Mouse (Mus musculus): ENCODE measurements around the gene Tec. TPM values are rescaled to one million over a fixed set of nuclear protein-coding genes. Genes with fewer than 3 reads are reported as not detected.

Tec gene
- polyA plus RNA-seq, 1 experiment, result not detected

- Histone ChIP-seq H3K27ac (ENCODE audit: insufficient read depth, low read depth, low read length) (no peak overlapping the region), H3K4me1 (ENCODE audit: control insufficient read depth, insufficient read depth, low read length) (peaks cover 7% of the 10 kb centered on the region), H3K4me3 (ENCODE audit: insufficient read depth, low read depth, low read length) (no peak overlapping the region)
- TF ChIP-seq CTCF (IDR thresholded peaks at IDR 0.05; ENCODE audit: insufficient read depth, low read depth, low read length) (no peak), POLR2A (IDR thresholded peaks at IDR 0.05; ENCODE audit: insufficient read depth, low read depth, low read length) (no peak)
- WGBS, result 71% methylated on average over 18 of the region's 18 CpGs
Measured at GRCm38 (mm10) chr5:72896478-72897279, 28.4 kb upstream of the Tec start.

DNA sequence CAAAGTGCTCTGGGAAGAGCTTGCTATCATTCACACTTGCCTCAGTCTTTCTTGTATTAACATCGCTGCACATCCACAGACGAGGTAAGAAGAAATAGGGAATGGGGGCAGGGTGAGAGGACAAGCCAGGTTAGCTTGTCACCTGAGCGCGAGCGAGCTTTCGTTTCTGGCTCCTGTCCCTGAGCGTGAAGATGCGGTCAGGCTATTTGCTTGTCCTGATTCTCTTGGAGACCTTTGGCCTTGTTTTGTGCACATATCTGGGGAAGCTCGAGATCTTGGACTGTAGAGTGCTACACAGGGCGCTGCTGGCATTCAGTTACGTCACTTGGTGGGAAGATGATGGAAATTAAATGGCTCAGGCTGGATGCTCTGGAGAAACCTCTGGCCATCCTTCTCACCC, 27.0 kb upstream of the Tec start:
- TF ChIP-seq CTCF (IDR thresholded peaks at IDR 0.05; ENCODE audit: insufficient read depth, low read depth, low read length) (no peak), POLR2A (IDR thresholded peaks at IDR 0.05; ENCODE audit: insufficient read depth, low read depth, low read length) (no peak)
- peaks cover 7% of the 10 kb centered on the region for H3K4me1 ChIP-seq (ENCODE audit: control insufficient read depth, insufficient read depth, low read length)
- 93% methylated on average over 11 of the region's 11 CpGs for WGBS
- no peak overlapping the region for H3K4me3 ChIP-seq (ENCODE audit: insufficient read depth, low read depth, low read length)
- no peak overlapping the region for H3K27ac ChIP-seq (ENCODE audit: insufficient read depth, low read depth, low read length)

DNA sequence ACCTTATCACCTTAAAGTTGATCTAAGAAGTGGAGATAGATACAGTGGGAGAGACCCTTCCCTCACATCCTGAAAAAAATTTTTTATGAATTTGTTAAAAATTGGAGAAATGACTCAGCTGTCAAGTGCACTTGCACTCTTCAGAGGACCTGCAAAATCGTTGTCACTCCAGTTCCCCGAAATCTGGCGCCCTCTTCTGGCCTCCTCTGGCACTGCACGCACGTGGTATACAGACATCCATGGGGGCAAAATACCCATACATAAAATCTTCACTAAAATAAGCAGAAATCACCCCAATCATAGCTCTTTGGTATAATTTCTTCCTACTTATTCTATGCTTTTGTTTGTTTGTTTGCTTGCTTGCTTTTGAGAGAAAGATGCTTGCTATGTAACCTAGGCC, 25.7 kb upstream of the Tec start:
- H3K4me1 ChIP-seq (ENCODE audit: control insufficient read depth, insufficient read depth, low read length), result peaks cover 7% of the 10 kb centered on the region
- no peak overlapping the region for H3K27ac ChIP-seq (ENCODE audit: insufficient read depth, low read depth, low read length)
- TF ChIP-seq POLR2A (IDR thresholded peaks at IDR 0.05; ENCODE audit: insufficient read depth, low read depth, low read length), result no peak
- peak; percentile 24; the same call in 1 of the 2 replicates for TF ChIP-seq CTCF (IDR thresholded peaks at IDR 0.05; ENCODE audit: insufficient read depth, low read depth, low read length)
- 69% methylated on average over 5 of the region's 5 CpGs for WGBS
- H3K4me3 ChIP-seq (ENCODE audit: insufficient read depth, low read depth, low read length), result no peak overlapping the region

GRCm38 (mm10) chr5:72891534-72891933, 23.3 kb upstream of the Tec start:
- H3K4me3 ChIP-seq (ENCODE audit: insufficient read depth, low read depth, low read length), result no peak overlapping the region
- peaks cover 7% of the 10 kb centered on the region for H3K4me1 ChIP-seq (ENCODE audit: control insufficient read depth, insufficient read depth, low read length)
- TF ChIP-seq CTCF (IDR thresholded peaks at IDR 0.05; ENCODE audit: insufficient read depth, low read depth, low read length) (peak; percentile 65), POLR2A (IDR thresholded peaks at IDR 0.05; ENCODE audit: insufficient read depth, low read depth, low read length) (no peak)
- 9% methylated on average over 12 of the region's 12 CpGs for WGBS
- H3K27ac ChIP-seq (ENCODE audit: insufficient read depth, low read depth, low read length), result no peak overlapping the region

DNA sequence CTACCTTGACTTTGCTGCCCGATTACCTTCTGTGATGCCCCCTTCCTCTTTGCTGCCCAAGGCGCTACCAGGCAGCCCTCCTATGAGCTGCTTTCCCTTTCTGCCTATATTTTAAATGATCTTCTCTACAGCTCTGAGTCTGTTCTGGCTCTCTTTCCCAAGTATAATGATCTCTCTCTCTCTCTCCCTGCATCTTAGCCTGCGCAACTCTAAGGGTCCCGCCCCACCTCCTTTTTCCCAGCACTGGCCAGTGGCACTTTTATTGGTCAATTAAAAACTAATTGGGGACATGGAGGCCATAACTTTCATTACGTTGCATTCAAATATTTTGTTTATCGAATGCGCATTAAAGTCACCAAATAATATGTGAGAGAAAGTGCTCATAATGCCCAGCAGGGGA, 20.0 kb upstream of the Tec start:
- H3K4me1 ChIP-seq (ENCODE audit: control insufficient read depth, insufficient read depth, low read length), result no peaks in the 10 kb centered on the region
- no peak overlapping the region for H3K4me3 ChIP-seq (ENCODE audit: insufficient read depth, low read depth, low read length)
- WGBS, result 93% methylated on average over 7 of the region's 7 CpGs
- TF ChIP-seq CTCF (IDR thresholded peaks at IDR 0.05; ENCODE audit: insufficient read depth, low read depth, low read length), result no peak
- no peak for TF ChIP-seq POLR2A (IDR thresholded peaks at IDR 0.05; ENCODE audit: insufficient read depth, low read depth, low read length)
- no peak overlapping the region for H3K27ac ChIP-seq (ENCODE audit: insufficient read depth, low read depth, low read length)

DNA sequence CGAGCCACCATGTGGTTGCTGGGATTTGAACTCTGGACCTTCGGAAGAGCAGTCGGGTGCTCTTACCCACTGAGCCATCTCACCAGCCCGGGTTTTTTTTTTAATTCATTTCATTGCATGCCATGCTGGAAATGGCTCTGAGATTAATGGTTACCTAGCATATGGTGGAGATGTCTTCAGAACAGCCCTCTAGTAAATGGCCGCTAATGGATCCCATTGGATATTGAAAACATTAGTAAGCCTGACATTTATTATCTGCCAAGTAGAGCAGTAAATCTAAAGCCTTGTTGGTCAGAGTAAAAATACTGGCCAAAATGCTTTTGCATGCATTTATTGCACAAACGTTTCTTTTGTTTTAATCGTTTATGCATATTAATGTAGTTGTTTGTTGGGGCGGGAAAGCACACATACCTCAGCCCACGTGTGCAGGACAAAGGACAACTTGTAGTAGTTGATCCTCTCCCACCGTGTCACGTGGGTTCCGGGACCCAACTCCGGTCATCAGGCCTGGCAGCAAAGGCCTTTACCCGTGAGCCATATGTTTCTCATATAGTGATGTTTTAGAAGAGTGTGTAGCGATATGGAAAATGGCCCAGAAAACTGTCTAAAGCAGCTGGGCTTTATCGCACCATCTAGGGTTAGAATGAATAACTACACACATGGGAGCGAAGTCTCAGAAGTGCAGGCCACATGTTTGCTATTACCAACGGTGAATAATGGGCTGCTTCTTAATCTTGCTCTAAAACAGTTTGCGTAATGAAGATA, 18.4 kb upstream of the Tec start:
- Histone ChIP-seq H3K4me1 (ENCODE audit: control insufficient read depth, insufficient read depth, low read length) (no peaks in the 10 kb centered on the region), H3K27ac (ENCODE audit: insufficient read depth, low read depth, low read length) (no peak overlapping the region), H3K4me3 (ENCODE audit: insufficient read depth, low read depth, low read length) (no peak overlapping the region)
- TF ChIP-seq POLR2A (IDR thresholded peaks at IDR 0.05; ENCODE audit: insufficient read depth, low read depth, low read length) (no peak), CTCF (IDR thresholded peaks at IDR 0.05; ENCODE audit: insufficient read depth, low read depth, low read length) (no peak)
- 90% methylated on average over 19 of the region's 19 CpGs for WGBS

DNA sequence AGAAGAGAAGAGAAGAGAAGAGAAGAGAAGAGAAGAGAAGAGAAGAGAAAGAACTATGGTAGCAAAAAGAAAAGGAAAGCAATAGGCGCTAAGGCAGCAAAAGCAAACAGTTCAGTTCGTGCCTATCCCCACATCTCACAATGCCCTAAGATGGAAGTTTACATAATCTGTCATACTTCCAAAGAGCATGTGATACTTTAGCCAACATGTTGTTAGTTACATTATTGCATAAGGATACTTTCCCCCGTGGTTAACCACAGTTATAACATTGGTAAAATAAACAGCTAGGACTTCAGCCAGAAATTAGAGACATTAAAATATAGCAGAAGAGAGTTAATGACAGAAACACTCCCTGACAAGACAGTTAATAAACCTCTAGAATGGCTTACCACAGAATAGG, 15.4 kb upstream of the Tec start:
- no peak overlapping the region for H3K27ac ChIP-seq (ENCODE audit: insufficient read depth, low read depth, low read length)
- no peak for TF ChIP-seq POLR2A (IDR thresholded peaks at IDR 0.05; ENCODE audit: insufficient read depth, low read depth, low read length)
- no peak for TF ChIP-seq CTCF (IDR thresholded peaks at IDR 0.05; ENCODE audit: insufficient read depth, low read depth, low read length)
- H3K4me3 ChIP-seq (ENCODE audit: insufficient read depth, low read depth, low read length), result no peak overlapping the region
- no peaks in the 10 kb centered on the region for H3K4me1 ChIP-seq (ENCODE audit: control insufficient read depth, insufficient read depth, low read length)
- 86% methylated on average over 3 of the region's 3 CpGs for WGBS

- no peak overlapping the region for H3K27ac ChIP-seq (ENCODE audit: insufficient read depth, low read depth, low read length)
- 81% methylated on average over 2 of the region's 2 CpGs for WGBS
- no peaks in the 10 kb centered on the region for H3K4me1 ChIP-seq (ENCODE audit: control insufficient read depth, insufficient read depth, low read length)
- no peak for TF ChIP-seq POLR2A (IDR thresholded peaks at IDR 0.05; ENCODE audit: insufficient read depth, low read depth, low read length)
- no peak for TF ChIP-seq CTCF (IDR thresholded peaks at IDR 0.05; ENCODE audit: insufficient read depth, low read depth, low read length)
- H3K4me3 ChIP-seq (ENCODE audit: insufficient read depth, low read depth, low read length), result no peak overlapping the region
Measured at GRCm38 (mm10) chr5:72882412-72882765, 14.1 kb upstream of the Tec start.

GRCm38 (mm10) chr5:72881748-72882411, 13.6 kb upstream of the Tec start:
- 89% methylated on average over 12 of the region's 12 CpGs for WGBS
- Histone ChIP-seq H3K27ac (ENCODE audit: insufficient read depth, low read depth, low read length) (no peak overlapping the region), H3K4me3 (ENCODE audit: insufficient read depth, low read depth, low read length) (no peak overlapping the region), H3K4me1 (ENCODE audit: control insufficient read depth, insufficient read depth, low read length) (no peaks in the 10 kb centered on the region)
- no peak for TF ChIP-seq POLR2A (IDR thresholded peaks at IDR 0.05; ENCODE audit: insufficient read depth, low read depth, low read length)
- TF ChIP-seq CTCF (IDR thresholded peaks at IDR 0.05; ENCODE audit: insufficient read depth, low read depth, low read length), result no peak

Measured in olfactory bulb, adult 2 months (tissue).